Mouse (Mus musculus) cerebellum, postnatal 10 days (tissue): ENCODE measurements around the gene Nuak2.

Experiments
- DNase-seq, 2 experiments: peaks; one replicate each; pipeline ENCODE4 v3.0.0; 2021; ENCODE audit warnings: mixed read lengths in 2 of 2

The Nuak2 gene

DNA sequence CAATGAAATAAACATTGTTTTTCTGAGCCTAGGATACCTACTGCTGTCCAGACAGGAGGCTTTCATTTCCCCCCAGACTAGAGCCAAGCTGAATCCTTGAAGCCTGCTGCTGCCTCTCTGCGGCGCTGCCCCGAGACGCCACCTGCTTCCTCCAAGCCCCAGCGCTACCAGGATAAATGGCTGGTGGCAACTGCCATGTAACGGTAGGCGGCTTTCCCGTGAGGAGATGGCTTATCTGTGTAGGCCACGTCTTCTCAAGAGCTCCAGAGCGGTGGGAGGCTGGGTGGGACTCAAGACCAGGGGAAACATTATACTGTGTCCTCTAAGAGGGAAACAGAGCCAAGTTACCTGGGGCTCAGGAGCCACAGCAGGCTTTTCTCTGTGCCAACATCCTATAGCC, 66.0 kb downstream of the Nuak2 start:
- peak; percentile 56 to 61 for DNase-seq
